Mouse (Mus musculus): ENCODE measurements at regions not wholly inside any gene's neighbourhood (a gene's known extent, or its start where the extent isn't known, plus 50 kb on each side); places are given as distances from the start of the nearest gene placed in this dataset.

- Histone ChIP-seq H3K36me3 (replicated peaks in 1 of 2; ENCODE audit: control insufficient read depth in 1 of 2, insufficient read depth in 1 of 2, low read length in 1 of 2) (no peaks in the 10 kb centered on the region), H3K79me2 (replicated peaks; ENCODE audit: control insufficient read depth, extremely low read depth, insufficient read depth, poor library complexity, severe bottlenecking) (no peaks in the 10 kb centered on the region), H3K4me3 (replicated peaks in 1 of 3; ENCODE audit: low read depth in 2 of 3, low read length in 2 of 3, poor library complexity in 1 of 3) (no peak overlapping the region), H3K27ac (ENCODE audit: insufficient read depth, low read depth) (no peak overlapping the region), H3K9ac (ENCODE audit: insufficient read depth, low read depth) (no peak overlapping the region), H3K9me3 (replicated peaks; ENCODE audit: low read length) (no peaks in the 10 kb centered on the region), H3K27me3 (replicated peaks) (no peaks in the 10 kb centered on the region), H3K4me1 (ENCODE audit: control insufficient read depth in 1 of 2, insufficient read depth in 2 of 2) (no peaks in the 10 kb centered on the region), H3K4me2 (ENCODE audit: insufficient read depth, low read depth, poor library complexity, severe bottlenecking) (no peak overlapping the region)
- in situ Hi-C loops (cut with MboI; ENCODE audit: low pct_ligation_motif_present, low pct_unique_long_range_greater_than_20kb, low sequenced_read_pairs) = no loop called here
- dilution Hi-C loops (cut with MboI; ENCODE audit: extremely low pct_ligation_motif_present, extremely low pct_unique_long_range_greater_than_20kb, low sequenced_read_pairs) = no loop called here
- no peak for DNase-seq (ENCODE audit: extremely low read depth)
- TF ChIP-seq ZKSCAN1 (IDR thresholded peaks at IDR 0.05; ENCODE audit: borderline replicate concordance, low read depth, low read length) (no peak), ZMIZ1 (IDR thresholded peaks at IDR 0.05; ENCODE audit: low read depth, low read length) (no peak), JUND (conservative IDR thresholded peaks at IDR 0.05; ENCODE audit: low read depth, low read length) (no peak), HCFC1 (IDR thresholded peaks at IDR 0.05; ENCODE audit: low read depth, low read length) (no peak), USF2 (conservative IDR thresholded peaks at IDR 0.05; ENCODE audit: low read depth, low read length) (no peak), E2F4 (IDR thresholded peaks at IDR 0.05; ENCODE audit: insufficient replicate concordance, low read depth, low read length) (no peak), CHD2 (IDR thresholded peaks at IDR 0.05; ENCODE audit: low read length) (no peak), RCOR1 (conservative IDR thresholded peaks at IDR 0.05; ENCODE audit: low read depth, low read length) (no peak)
These were observed 79.3 kb upstream of the 1810046K07Rik start for GRCm38 (mm10) chr9:51407978-51408377.

- Histone ChIP-seq H3K36me3 (replicated peaks in 1 of 2; ENCODE audit: control insufficient read depth in 1 of 2, insufficient read depth in 1 of 2, low read length in 1 of 2) (no peaks in the 10 kb centered on the region), H3K27me3 (replicated peaks) (no peaks in the 10 kb centered on the region), H3K4me1 (ENCODE audit: control insufficient read depth in 1 of 2, insufficient read depth in 2 of 2) (no peaks in the 10 kb centered on the region), H3K79me2 (replicated peaks; ENCODE audit: control insufficient read depth, extremely low read depth, insufficient read depth, poor library complexity, severe bottlenecking) (no peaks in the 10 kb centered on the region), H3K4me2 (ENCODE audit: insufficient read depth, low read depth, poor library complexity, severe bottlenecking) (no peak overlapping the region), H3K4me3 (replicated peaks in 1 of 3; ENCODE audit: low read depth in 2 of 3, low read length in 2 of 3, poor library complexity in 1 of 3) (no peak overlapping the region), H3K9ac (ENCODE audit: insufficient read depth, low read depth) (no peak overlapping the region), H3K9me3 (replicated peaks; ENCODE audit: low read length) (no peaks in the 10 kb centered on the region), H3K27ac (ENCODE audit: insufficient read depth, low read depth) (no peak overlapping the region)
- in situ Hi-C loops (cut with MboI; ENCODE audit: low pct_ligation_motif_present, low pct_unique_long_range_greater_than_20kb, low sequenced_read_pairs) (no loop called here), dilution Hi-C loops (cut with MboI; ENCODE audit: extremely low pct_ligation_motif_present, extremely low pct_unique_long_range_greater_than_20kb, low sequenced_read_pairs) (no loop called here)
- TF ChIP-seq ZNF384 (IDR thresholded peaks at IDR 0.05; ENCODE audit: low read depth, low read length) (no peak), JUND (conservative IDR thresholded peaks at IDR 0.05; ENCODE audit: low read depth, low read length) (no peak), USF1 (IDR thresholded peaks at IDR 0.05; ENCODE audit: low read depth, low read length) (no peak), CTCF (conservative IDR thresholded peaks at IDR 0.05 in 1 of 2, IDR thresholded peaks at IDR 0.05 in 1 of 2; ENCODE audit: low read depth in 2 of 2, low read length in 2 of 2) (no peak), MAX (IDR thresholded peaks at IDR 0.05; ENCODE audit: low read length) (no peak), BHLHE40 (IDR thresholded peaks at IDR 0.05; ENCODE audit: low read depth, low read length) (no peak), E2F4 (IDR thresholded peaks at IDR 0.05; ENCODE audit: insufficient replicate concordance, low read depth, low read length) (no peak), TCF12 (IDR thresholded peaks at IDR 0.05; ENCODE audit: low read depth, low read length) (no peak), GABPA (IDR thresholded peaks at IDR 0.05; ENCODE audit: insufficient replicate concordance, low read depth, low read length) (no peak), CHD1 (IDR thresholded peaks at IDR 0.05; ENCODE audit: low read depth, low read length) (no peak), ZC3H11A (IDR thresholded peaks at IDR 0.05; ENCODE audit: low read depth, low read length) (no peak), MEF2A (IDR thresholded peaks at IDR 0.05; ENCODE audit: borderline replicate concordance, low read depth, low read length) (no peak), ELF1 (IDR thresholded peaks at IDR 0.05; ENCODE audit: low read depth, low read length) (no peak), EP300 (IDR thresholded peaks at IDR 0.05; ENCODE audit: low read length) (no peak), POLR2AphosphoS2 (IDR thresholded peaks at IDR 0.05; ENCODE audit: low read depth, low read length) (no peak), TBP (conservative IDR thresholded peaks at IDR 0.05; ENCODE audit: low read depth, low read length) (no peak), MXI1 (IDR thresholded peaks at IDR 0.05; ENCODE audit: low read depth, low read length) (no peak)
- DNase-seq (ENCODE audit: extremely low read depth) = no peak
These were observed 90.3 kb upstream of the 1810046K07Rik start for GRCm38 (mm10) chr9:51418923-51419482.
